Mouse (Mus musculus): ENCODE measurements around the gene Tspan15. TPM values are rescaled to one million over a fixed set of nuclear protein-coding genes. Genes with fewer than 3 reads are reported as not detected.

Gene Tspan15
- total RNA-seq, 2 experiments from 2014 or later = 17.9 to 18.9 TPM

DNA sequence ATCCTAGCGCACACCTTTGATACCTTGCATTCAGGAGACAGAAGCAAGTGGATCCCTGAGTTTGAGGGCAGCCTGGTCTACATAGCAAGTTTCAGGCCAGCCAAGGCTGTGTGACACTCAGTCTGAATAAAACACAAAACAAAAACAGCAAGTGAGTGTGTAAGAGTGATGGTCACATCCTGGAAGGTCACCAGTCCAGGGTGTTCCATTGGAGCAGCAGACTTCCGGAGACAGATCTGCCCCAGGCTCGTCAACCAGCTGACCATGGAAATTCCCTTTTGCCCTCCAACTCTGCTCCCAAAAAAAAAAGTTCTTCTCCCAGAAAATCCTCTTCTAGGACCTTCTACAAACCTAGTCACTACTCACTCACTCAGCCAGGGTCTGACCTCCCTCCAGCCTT is 760 bp upstream of the Tspan15 start:
- DNase-seq (ENCODE audit: low spot score in 2 of 2) = no peak

DNA sequence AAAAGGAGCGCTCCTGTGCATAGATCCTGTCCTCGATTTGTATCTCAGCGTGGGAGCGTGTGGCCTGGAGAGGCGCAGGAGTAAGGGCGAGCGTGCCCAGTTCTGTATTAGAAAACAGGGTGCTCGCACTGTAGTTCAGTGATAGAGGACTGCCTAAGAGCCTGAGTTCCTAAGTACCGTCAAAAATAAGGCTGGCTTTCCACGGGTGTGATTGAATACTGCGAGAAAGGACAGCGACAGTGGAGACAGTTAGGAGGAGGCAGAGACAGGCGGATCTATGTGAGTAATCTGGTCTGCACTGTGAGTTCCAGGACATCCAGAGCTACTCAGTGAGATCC is 313 bp upstream of the Tspan15 start:
- no peak for DNase-seq (ENCODE audit: low spot score in 2 of 2)

DNA sequence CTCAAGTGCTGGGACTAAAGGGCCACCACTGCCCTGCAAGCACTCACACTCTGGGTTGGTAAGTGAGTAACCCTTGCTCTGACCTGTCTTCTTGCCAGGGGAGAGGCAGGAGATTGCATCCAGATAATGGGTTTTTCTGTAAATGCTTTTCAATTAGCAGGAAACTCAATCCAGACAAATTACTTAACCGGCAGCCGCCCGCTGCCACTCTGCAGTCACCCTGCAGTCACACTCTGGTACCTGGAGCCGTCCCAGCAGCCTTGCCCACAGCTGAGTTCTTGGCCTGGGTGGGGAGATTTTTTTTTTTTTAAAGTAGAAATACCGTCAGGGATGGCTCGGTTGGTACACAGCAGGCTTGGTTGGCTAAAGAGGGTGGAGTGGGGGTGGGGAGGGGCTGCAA is 2.9 kb downstream of the Tspan15 start:
- no peak for DNase-seq (ENCODE audit: low spot score in 2 of 2)

DNA sequence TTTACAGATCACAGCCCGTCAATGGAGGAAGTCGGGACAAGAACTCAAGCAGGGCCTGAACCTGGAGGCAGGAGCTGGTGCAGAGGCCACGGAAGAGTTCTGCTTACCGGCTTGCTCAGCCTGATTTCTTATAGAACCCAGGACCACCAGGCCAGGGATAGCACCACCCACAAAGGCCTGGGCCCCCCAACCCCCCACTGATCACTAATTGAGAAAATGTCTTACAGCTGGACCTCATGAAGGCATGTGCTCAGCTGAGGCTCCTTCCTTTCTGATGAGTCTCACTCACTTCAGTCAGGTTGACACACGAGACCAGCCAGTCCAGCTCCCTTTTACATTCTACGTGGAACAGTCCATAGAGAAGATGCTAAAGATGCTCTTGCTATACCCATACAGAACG is 5.2 kb downstream of the Tspan15 start:
- DNase-seq (ENCODE audit: low spot score in 2 of 2) = no peak

DNA sequence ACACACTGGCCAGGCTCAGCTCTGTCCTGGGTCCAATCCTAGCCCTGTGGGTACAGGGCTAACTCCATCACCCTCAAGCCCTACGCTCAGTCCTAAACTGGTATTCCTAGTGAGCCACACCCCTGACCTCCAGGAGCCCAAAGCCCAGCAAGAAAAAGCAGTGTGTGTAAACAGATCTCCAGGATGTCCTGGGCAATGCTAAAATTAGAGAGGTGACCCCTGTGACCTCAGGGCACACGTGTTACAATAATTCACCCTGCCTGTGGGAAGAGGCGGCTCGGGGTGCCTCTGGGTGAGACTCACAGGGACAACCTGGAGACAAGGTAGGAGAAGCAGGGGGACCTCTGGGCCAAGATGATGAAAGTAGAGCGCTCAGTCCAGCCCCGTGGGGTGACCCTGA is 6.8 kb downstream of the Tspan15 start:
- DNase-seq (ENCODE audit: low spot score in 2 of 2) = no peak

DNA sequence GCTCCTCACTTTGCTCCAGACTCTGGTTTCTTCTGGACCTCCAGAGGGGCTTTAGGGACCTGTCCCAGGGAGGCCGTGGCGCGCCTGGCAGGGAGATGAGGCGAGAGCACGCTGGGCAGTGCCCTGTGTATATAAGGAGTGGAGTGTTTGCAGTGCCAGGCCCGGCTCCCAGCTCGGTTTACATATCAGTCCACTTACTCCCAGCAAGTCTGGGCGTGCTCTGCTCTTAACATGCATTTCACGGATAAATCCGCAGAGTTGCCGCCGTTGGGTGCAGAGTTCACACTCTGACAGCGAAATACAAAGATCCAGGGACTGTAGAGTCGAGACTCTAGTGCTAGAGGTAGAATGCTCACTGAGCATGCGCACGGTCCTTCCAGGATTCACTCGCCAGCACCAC is 8.3 kb downstream of the Tspan15 start:
- DNase-seq (ENCODE audit: low spot score in 2 of 2) = no peak

DNA sequence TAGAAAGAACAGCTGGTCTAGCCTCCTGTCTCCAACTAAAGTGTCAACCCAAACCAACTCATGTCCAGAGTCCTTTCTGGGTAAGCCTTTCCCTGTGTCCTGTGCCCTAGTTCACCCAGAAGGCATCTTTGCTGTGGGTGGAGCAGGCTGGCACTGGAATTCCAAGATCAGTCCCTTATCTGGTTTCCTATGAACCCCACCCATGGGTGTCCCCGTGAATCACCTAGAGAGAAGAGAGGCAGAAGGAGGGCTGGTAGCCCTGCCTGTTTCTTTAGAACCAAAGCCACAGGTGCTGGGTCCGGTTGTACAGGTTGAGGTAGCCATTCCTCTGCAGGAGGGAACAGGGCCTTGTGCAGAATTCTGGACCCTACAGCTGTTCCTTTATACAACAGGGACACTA is 9.4 kb downstream of the Tspan15 start:
- DNase-seq (ENCODE audit: low spot score in 2 of 2) = no peak

DNA sequence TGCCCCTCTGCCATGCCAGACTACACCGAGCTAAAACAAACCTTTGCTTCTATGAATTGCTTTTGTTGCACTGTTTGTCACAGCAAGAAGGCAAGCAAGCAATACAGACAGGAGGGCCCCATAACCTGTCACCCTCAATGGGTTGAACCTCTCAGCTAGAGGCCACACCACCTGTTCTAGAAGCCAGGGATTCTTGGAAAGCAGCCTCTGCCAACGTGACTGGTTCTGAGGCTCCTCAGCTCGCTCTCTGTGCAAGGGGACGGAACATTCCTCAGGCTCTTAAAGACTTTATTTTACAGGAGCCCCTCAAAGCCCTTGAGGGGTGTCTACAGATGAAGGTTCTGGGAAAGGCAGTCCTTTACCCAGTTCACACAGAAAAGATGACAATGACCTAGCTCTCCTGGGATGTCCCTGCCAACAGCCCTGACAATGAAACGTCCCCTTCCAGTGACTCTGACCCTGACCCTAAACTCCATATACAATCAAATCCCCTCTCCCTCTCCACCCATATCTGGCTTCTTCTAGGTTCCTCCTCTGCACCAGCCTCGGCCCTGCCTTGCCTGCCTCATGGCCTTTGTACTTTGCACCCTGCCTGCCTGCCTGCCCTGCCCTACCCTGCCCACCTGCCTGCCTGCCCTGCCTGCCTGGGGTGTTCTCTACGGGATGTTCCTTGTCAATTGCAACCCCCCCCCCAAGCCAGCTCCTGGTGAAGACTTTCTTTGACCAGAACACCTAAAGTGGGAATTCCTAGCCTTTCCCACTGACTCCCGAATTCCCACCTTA is 10.1 kb downstream of the Tspan15 start:
- DNase-seq (ENCODE audit: low spot score in 2 of 2) = no peak

DNA sequence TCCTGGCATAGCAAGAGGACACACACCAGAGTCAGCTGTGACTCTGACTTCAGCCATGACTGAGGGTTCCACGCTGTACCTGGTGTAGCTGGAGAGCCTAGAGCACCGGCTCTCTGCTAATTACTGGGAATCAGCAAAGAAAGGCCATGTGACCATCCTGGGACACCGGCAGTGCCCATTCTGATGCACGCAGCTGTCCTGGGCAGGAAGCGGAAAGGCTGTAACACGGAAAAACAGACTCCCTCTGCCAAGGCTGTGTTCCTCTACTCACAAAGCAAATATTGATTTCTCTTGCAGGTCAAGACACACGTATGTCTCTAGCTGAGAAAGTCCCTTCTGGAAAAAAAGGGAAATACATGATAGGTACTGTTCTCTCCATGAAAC is 12.3 kb downstream of the Tspan15 start:
- DNase-seq (ENCODE audit: low spot score in 2 of 2) = no peak

DNA sequence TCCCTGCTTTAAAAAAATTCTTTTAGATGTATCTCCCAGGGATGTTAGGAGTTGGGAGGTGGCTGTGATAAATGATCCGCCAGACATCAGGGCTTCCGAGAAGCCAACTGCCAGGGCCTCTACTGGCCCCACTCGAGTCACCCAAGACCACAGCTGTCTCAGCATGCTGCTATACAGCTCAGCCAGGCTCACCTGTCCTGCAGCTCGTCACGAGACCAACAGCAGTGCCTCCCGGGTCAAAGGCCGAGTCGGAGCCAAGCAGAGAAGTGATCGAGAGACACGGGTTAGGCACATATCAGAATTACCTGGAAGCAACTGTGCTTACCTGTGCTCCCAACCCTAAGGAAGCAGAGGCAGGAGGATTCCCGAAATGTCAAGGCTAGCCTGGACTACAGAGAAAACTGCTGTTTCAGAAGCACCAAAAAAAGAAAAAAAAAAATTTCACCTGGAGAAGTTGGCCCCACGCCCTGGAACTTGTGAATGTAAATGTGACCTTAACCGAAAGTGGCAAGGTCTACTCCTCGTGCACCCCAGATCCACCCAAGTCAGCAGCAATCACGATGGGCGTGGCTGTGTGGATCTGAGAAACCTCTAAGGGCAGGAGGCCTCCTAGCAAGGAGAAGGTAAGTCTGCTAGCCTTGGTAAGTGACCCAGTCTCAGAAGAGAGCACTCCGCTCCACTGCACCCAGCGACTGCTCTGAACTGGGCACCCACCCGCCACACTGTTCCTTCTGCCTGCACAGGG is 12.8 kb downstream of the Tspan15 start:
- DNase-seq (ENCODE audit: low spot score in 2 of 2) = no peak

DNA sequence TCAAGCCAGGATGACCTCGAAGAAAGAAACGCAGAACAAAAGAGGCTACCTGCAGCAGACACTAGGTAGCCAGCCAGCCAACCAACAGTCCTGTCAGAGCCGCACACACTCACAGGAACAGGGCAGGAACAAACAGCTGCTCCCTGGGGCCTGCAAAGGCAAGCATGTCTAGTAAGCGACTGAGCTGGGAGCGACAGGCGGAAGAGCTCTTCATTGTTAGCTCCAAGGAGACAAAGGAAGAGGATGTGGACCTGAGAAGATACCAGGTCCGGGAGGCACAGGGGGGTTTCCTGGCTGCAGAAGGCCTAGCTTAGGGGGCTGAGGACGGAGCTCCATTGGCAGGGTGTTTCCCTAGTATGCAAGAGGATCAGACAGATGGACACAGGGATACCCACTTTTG is 13.9 kb downstream of the Tspan15 start:
- DNase-seq (ENCODE audit: low spot score in 2 of 2) = no peak

DNA sequence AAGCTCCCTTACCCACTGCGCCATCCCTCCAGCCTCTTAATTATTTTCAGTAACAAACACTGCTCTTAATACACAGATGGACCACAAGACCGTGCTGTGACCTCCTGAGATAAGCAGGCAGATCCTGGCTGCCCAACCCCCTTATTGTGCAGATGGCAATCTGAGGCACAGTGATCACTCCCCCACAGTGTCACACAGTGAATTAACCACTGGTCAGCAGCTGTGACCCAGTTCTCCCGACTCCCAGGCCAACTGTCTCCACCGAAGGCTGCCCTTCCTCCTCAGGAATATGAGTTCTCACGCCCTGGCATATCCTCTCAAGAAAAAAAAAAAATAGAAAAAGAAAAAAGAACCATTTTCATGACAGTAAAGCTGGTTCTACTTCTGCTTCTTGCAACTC is 14.5 kb downstream of the Tspan15 start:
- DNase-seq (ENCODE audit: low spot score in 2 of 2) = no peak

DNA sequence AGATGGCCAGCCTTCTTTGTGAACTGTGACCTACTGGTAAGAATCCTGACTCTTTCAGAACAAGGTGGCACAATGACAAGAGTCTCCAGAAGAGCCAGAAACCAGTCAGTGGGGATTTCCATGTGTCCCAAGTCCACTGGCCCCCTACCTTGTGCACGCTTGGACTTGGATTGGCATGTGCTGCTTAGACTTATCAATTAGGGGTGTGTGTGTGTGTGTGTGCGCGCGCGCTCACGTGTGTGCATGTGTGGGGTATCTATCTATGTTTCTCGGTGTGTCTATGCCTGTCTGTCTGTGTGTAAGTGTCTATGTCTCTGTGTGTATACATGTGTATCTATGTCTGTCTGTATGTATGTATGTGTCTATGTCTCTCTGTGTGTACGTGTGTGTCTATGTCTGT is 15.4 kb downstream of the Tspan15 start:
- DNase-seq (ENCODE audit: low spot score in 2 of 2) = no peak

DNA sequence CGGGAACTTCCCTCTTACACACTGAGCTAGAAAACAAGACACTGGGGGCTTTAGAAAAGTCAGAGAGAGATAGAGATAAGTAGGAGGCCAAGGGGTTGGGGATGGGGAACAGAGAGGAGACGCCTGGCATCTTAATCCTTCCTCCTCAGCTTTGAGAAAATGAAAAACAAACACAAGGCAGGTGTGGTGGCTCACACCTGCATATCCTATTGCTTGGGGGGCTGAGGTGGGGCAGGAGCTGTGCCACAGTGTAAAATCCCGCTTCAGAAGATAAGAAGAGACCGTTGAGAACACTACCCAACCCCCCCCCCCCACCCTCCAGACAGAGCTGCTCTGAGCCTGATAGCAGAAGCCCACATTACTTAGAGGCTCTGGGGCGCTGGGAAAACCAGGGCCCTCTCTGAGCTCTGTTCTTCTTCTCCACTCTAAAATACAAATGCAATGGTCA is 15.9 kb downstream of the Tspan15 start:
- no peak for DNase-seq (ENCODE audit: low spot score in 2 of 2)

DNA sequence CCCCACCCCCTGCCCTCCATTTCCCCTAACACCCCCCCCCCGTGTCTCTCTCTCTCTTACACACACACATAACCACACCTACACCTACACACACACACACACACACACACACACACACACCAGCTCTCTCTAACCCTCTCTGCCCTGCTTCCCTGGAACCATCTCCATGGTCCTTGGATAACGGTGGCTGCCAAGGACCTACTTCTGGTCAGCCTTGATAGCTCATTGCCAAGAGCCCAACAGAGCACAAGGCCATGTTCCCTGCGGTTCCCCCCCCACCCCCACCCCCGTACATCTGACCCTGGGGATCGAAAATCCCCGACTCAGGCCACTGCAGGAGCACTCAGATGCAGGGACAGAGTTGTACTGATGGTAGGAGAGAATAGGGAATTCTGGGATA is 19.7 kb downstream of the Tspan15 start:
- DNase-seq (ENCODE audit: low spot score in 2 of 2) = no peak

DNA sequence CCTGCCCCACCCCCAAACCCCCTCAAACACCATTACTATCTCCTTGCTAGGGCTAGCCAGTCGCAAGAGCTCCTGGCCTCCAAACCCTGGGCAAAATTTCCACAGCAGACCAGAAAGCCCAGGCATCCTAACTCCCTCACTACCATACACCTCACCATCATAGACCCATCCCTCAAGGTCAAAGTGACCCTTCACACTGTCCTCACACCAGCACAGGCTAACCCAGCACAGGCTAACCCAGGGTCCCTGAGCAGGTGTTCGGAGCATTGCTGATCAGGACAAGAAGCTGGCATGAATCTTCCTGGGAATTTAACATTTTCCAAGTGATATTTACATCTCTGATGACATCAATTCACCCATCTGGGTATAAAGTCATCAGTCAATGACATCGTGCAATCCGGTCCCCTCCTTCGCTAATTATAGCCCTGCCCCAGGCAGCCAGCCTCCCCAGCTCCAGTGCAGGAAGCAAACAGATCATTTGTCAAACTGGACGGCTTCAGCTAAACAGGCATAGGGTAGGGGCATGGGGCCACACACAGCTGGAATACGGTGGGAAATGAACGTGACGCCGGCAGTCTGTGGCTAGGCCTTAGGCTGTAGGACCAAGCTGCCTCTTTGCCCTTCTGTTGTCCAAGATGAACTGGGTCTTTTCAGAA is 22.7 kb downstream of the Tspan15 start:
- DNase-seq (ENCODE audit: low spot score in 2 of 2) = no peak

DNA sequence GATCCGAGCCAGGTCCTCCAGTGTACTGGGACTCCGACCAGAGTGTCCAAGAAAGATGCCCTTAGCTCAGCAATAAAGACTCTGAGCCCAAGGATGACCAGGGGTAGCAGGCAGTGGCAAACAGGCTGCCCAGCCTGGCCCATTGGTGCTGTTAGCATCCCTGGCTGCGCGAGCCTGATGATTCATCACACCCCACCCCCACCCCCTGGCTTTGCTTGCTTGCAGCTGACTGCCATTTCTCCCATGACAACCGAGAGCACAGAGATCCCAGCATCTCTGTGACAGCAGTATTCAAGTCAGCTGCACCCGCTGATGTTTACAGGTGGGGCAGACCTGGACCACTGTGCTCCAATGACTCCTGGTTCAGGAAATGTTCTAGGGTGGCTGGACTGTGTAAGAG is 28.5 kb downstream of the Tspan15 start:
- DNase-seq (ENCODE audit: low spot score in 2 of 2) = no peak

DNA sequence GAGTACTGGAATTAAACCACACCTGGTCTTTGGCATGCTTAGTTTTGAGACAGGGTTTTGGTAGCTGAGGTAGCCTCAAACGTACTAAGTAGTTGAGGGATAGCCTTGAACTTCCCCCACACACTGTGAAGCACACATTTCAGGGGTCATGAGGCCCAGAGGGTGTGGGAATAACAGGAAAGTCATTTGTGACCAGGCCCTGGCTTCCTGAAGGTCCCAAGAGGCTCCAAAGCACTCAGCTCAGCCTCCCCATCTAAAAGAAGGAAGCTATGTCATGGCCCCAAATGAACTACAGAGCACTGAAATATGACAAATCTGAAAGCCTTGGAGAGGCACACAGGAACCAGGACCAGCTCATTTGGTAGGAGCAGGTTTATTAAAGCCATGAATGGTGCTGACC is 32.2 kb downstream of the Tspan15 start:
- no peak for DNase-seq (ENCODE audit: low spot score in 2 of 2)

DNA sequence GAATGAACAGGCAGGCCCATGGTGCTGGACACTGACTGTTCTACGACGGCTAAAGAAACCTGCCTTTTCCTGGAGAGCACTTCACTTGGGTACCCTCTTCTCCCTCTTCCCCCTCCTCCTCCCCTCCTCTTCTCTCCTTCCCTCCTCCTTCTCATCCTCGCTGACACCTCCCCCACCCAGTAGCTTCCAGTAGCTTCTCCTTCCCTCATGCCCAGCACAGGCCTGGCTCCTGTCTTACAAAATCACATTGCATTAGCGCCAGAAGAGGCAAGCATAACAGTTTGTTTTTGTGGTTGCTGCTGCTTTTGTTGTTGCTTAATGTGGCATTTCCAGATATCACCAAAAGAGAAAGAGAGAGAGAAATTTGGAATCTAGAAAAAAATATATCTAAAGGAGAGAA is 33.6 kb downstream of the Tspan15 start:
- no peak for DNase-seq (ENCODE audit: low spot score in 2 of 2)

DNA sequence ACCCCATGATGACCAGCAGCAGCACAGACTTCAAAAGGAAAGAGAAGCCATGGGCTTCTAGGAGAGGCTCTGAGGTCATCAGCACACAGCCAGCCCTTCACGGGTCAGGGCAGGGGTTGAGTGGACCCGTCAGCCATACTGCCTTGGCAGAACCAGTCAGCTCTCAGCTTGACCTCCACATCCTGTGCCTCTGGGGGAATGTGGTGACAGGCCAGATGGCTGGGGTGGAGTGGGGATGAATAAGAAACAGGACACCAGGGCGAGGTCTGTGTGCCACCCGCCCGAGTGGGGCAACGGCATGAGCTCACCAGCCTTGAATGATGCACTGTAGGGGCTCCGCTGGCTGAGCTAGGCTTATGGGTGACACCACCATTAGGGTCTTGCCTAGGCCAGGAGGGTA is 35.7 kb downstream of the Tspan15 start:
- DNase-seq (ENCODE audit: low spot score in 2 of 2) = no peak

DNA sequence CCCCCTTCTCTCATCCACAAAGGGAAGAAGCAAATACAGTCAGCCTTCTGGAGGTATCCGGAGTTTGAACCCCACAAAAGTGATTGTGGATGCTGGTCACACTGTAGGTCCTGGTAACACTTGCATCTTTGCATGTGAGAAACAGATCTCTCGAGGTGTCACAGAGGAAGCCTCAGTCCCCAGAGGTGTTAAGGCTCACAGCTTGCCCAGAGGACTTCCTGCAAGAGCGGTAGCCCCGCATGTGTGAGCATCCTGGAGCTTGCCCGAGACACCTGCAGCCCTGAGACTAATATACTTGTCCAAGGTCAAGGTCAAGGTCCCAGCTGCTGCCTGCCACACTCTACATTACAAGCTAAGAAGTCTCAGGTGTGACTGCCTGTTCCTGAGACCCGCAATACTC is 36.1 kb downstream of the Tspan15 start:
- no peak for DNase-seq (ENCODE audit: low spot score in 2 of 2)

DNA sequence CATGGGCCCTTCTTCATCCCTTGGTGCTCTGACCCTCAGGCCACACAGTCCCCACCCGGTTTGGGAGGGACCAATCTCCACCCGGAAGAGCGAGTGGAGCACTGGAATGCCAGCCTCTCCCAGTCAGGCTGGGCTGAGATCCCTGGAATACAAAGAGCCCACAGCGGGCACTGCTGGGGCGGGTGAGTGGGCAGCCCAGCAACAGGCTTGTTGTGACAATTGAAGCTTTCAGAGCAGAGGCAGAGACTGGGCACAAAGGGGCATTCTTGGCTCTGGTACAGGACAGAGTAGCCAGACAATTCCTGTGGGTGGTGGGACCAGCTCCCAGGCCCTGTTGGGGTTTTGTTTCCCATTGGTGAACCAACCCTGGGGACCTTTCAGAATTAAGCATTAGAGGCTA is 36.6 kb downstream of the Tspan15 start:
- DNase-seq (ENCODE audit: low spot score in 2 of 2) = no peak
